Mouse (Mus musculus) liver, embryonic 11.5 days (tissue): ENCODE measurements around the gene Vgll4. TPM values are rescaled to one million over a fixed set of nuclear protein-coding genes. Genes with fewer than 3 reads are reported as not detected.

Experiments used
- ATAC-seq: fragments of 200-750 bp; cut with Nextera tagmentation; replicated peaks from 2 replicates; pipeline ENCODE4 v1.8.0; 2017; ENCODE audit warnings: moderate number of reproducible peaks, mild to moderate bottlenecking, moderate TSS enrichment, moderate library complexity; ENCODE audit not compliant: low FRiP score
- DNase-seq: peaks from one replicate; pipeline ENCODE4 v3.0.0-alpha.2; 2017; ENCODE audit warnings: low spot score
- H3K27ac ChIP-seq: fragments of 300-500 bp; sonication (generic); 2 replicates; pipeline ENCODE4 v1.5.1; 2014; ENCODE audit warnings: mild to moderate bottlenecking, low read depth, low read length, control low read depth
- H3K27me3 ChIP-seq: fragments of 300-500 bp; sonication (generic); replicated peaks from 2 replicates; pipeline ENCODE4 v1.6.1; 2014; ENCODE audit warnings: low read length, mixed read lengths; ENCODE audit not compliant: control insufficient read depth, insufficient read depth
- H3K36me3 ChIP-seq: fragments of 300-500 bp; sonication (generic); 2 replicates; pipeline ENCODE4 v1.6.1; 2014; ENCODE audit warnings: mild to moderate bottlenecking, low read length, moderate library complexity, mixed read lengths; ENCODE audit not compliant: control insufficient read depth, insufficient read depth
- H3K4me1 ChIP-seq: fragments of 300-500 bp; sonication (generic); replicated peaks from 2 replicates; pipeline ENCODE4 v1.6.1; 2014; ENCODE audit warnings: low read length, mixed read lengths; ENCODE audit not compliant: control insufficient read depth, insufficient read depth
- H3K4me2 ChIP-seq: fragments of 300-500 bp; sonication (generic); 2 replicates; pipeline ENCODE4 v1.6.1; 2014; ENCODE audit warnings: mild to moderate bottlenecking, control low read depth, moderate library complexity
- H3K4me3 ChIP-seq: fragments of 300-500 bp; sonication (generic); 2 replicates; pipeline ENCODE4 v1.5.1; 2014; ENCODE audit warnings: low read depth, low read length, control low read depth
- H3K9ac ChIP-seq: fragments of 300-500 bp; sonication (generic); 2 replicates; pipeline ENCODE4 v1.6.1; 2014; ENCODE audit warnings: low read depth, low read length, control low read depth
- H3K9me3 ChIP-seq: fragments of 300-500 bp; sonication (generic); 2 replicates; pipeline ENCODE4 v1.6.1; 2016; ENCODE audit warnings: low read length, inconsistent platforms, mixed read lengths; ENCODE audit not compliant: control insufficient read depth
- WGBS: fragments of 180-500 bp; shearing (Covaris S2); extraction: QIAGEN DNeasy Blood & Tissue Kit; methylation state at CpG from one replicate; pipeline ENCODE4 v1.1.7; 2014; 5-methylcytosine and 5-hydroxymethylcytosine counted together
- polyA plus RNA-seq: library from polyadenylated mRNA; unstranded; fragments of >200 nt; fragmentation: Nextera tagmentation; extraction: Ambion mirVana; gene quantifications from 2 replicates; pipeline ENCODE4 v1.2.1, GENCODE M21; 2014

The Vgll4 gene
- polyA plus RNA-seq, 1 experiment from 2014 or later, result 37.8 TPM

- H3K36me3 ChIP-seq, result no peaks in the 10 kb centered on the region
- H3K9me3 ChIP-seq, result no peaks in the 10 kb centered on the region
- no peak overlapping the region for H3K27ac ChIP-seq
- ATAC-seq (no peak), DNase-seq (no peak)
- H3K4me1 ChIP-seq, result peaks cover 9% of the 10 kb centered on the region
- no peaks in the 10 kb centered on the region for H3K27me3 ChIP-seq
- no peak overlapping the region for H3K9ac ChIP-seq
- 80% methylated on average over 9 of the region's 9 CpGs for WGBS
- H3K4me3 ChIP-seq, result no peak overlapping the region
- no peak overlapping the region for H3K4me2 ChIP-seq
These were observed 139.9 kb downstream of the Vgll4 start for GRCm38 (mm10) chr6:114829660-114830438.

- Histone ChIP-seq H3K9ac (no peak overlapping the region), H3K36me3 (no peaks in the 10 kb centered on the region), H3K4me2 (no peak overlapping the region), H3K27ac (no peak overlapping the region), H3K9me3 (no peaks in the 10 kb centered on the region), H3K4me1 (no peaks in the 10 kb centered on the region), H3K4me3 (no peak overlapping the region), H3K27me3 (no peaks in the 10 kb centered on the region)
- ATAC-seq (no peak), DNase-seq (no peak)
- WGBS, result 63% methylated on average over 2 of the region's 2 CpGs
These were observed 142.9 kb downstream of the Vgll4 start for GRCm38 (mm10) chr6:114826889-114827288.

GRCm38 (mm10) chr6:114821646-114822045, 148.1 kb downstream of the Vgll4 start:
- Histone ChIP-seq H3K4me2 (no peak overlapping the region), H3K9ac (no peak overlapping the region), H3K9me3 (no peaks in the 10 kb centered on the region), H3K27ac (no peak overlapping the region), H3K36me3 (no peaks in the 10 kb centered on the region), H3K27me3 (no peaks in the 10 kb centered on the region), H3K4me1 (peaks cover 27% of the 10 kb centered on the region), H3K4me3 (no peak overlapping the region)
- 85% methylated on average over 7 of the region's 7 CpGs for WGBS
- ATAC-seq, result no peak
- no peak for DNase-seq

GRCm38 (mm10) chr6:114819971-114820481, 149.8 kb downstream of the Vgll4 start:
- H3K4me3 ChIP-seq, result no peak overlapping the region
- WGBS, result 52% methylated on average over 9 of the region's 9 CpGs
- no peaks in the 10 kb centered on the region for H3K9me3 ChIP-seq
- H3K36me3 ChIP-seq, result no peaks in the 10 kb centered on the region
- H3K9ac ChIP-seq, result no peak overlapping the region
- no peak overlapping the region for H3K4me2 ChIP-seq
- no peak for DNase-seq
- H3K27ac ChIP-seq, result no peak overlapping the region
- no peaks in the 10 kb centered on the region for H3K27me3 ChIP-seq
- no peak for ATAC-seq
- peaks cover 28% of the 10 kb centered on the region for H3K4me1 ChIP-seq

- H3K9ac ChIP-seq, result 0 out of 2 replicates have a peak overlapping the region, but pooled peaks have one; percentile 30
- no peak overlapping the region for H3K4me3 ChIP-seq
These were observed 151.3 kb downstream of the Vgll4 start for GRCm38 (mm10) chr6:114818471-114818870.

GRCm38 (mm10) chr6:114817948-114818347, 151.8 kb downstream of the Vgll4 start:
- Histone ChIP-seq H3K36me3 (no peaks in the 10 kb centered on the region), H3K4me1 (peaks cover 28% of the 10 kb centered on the region), H3K27me3 (no peaks in the 10 kb centered on the region), H3K9me3 (no peaks in the 10 kb centered on the region), H3K4me2 (peak overlapping the region; percentile 43), H3K9ac (no peak overlapping the region), H3K27ac (no peak overlapping the region), H3K4me3 (no peak overlapping the region)
- peak; percentile 64; the same call in 1 of the 2 replicates for ATAC-seq
- 15% methylated on average over 11 of the region's 11 CpGs for WGBS
- no peak for DNase-seq

More at GRCm38 (mm10) chr6:114818471-114818870, 151.3 kb downstream of the Vgll4 start:
- WGBS, result 35% methylated on average over 6 of the region's 6 CpGs
- DNase-seq (no peak), ATAC-seq (0 out of 2 replicates have a peak, but pooled peaks have one; percentile 44)
- Histone ChIP-seq H3K4me1 (peaks cover 28% of the 10 kb centered on the region), H3K9me3 (no peaks in the 10 kb centered on the region), H3K27ac (no peak overlapping the region), H3K36me3 (no peaks in the 10 kb centered on the region), H3K4me2 (peak overlapping the region; percentile 43), H3K27me3 (no peaks in the 10 kb centered on the region)

- no peak for ATAC-seq
- Histone ChIP-seq H3K27me3 (no peaks in the 10 kb centered on the region), H3K4me2 (no peak overlapping the region), H3K9ac (no peak overlapping the region), H3K4me3 (no peak overlapping the region), H3K4me1 (peaks cover 24% of the 10 kb centered on the region), H3K27ac (no peak overlapping the region), H3K9me3 (no peaks in the 10 kb centered on the region), H3K36me3 (no peaks in the 10 kb centered on the region)
- WGBS, result 94% methylated on average over 5 of the region's 5 CpGs
- no peak for DNase-seq
These were observed 154.7 kb downstream of the Vgll4 start for GRCm38 (mm10) chr6:114814882-114815650.

GRCm38 (mm10) chr6:114814199-114814881, 155.5 kb downstream of the Vgll4 start:
- Histone ChIP-seq H3K27ac (no peak overlapping the region), H3K36me3 (no peaks in the 10 kb centered on the region), H3K9me3 (no peaks in the 10 kb centered on the region), H3K27me3 (no peaks in the 10 kb centered on the region), H3K9ac (no peak overlapping the region), H3K4me1 (peaks cover 19% of the 10 kb centered on the region), H3K4me2 (no peak overlapping the region), H3K4me3 (no peak overlapping the region)
- 79% methylated on average over 6 of the region's 6 CpGs for WGBS
- no peak for DNase-seq
- ATAC-seq, result no peak
